Mouse (Mus musculus) midbrain, postnatal 0 days (tissue): ENCODE results near the gene Rap1a. TPM values are rescaled to one million over a fixed set of nuclear protein-coding genes. Genes with fewer than 3 reads are reported as not detected.

Source experiments
- ATAC-seq: fragments of 200-750 bp; cut with Nextera tagmentation; 2 replicates; pipeline ENCODE4 v1.8.0; 2017; ENCODE audit warnings: moderate number of reproducible peaks, mild to moderate bottlenecking, moderate TSS enrichment, moderate library complexity; ENCODE audit not compliant: low FRiP score
- DNase-seq: peaks from one replicate; pipeline ENCODE4 v3.0.0-alpha.2; 2015; ENCODE audit warnings: low spot score
- H3K27ac ChIP-seq: fragments of 300-500 bp; sonication (generic); 2 replicates; pipeline ENCODE4 v1.5.1; 2014; ENCODE audit warnings: low read depth, mild to moderate bottlenecking, low read length, mixed read lengths
- H3K27me3 ChIP-seq: fragments of 300-500 bp; sonication (generic); 2 replicates; pipeline ENCODE4 v1.6.1; 2014; ENCODE audit warnings: low read length, control low read depth, mixed read lengths; ENCODE audit not compliant: insufficient read depth
- H3K36me3 ChIP-seq: fragments of 300-500 bp; sonication (generic); 2 replicates; pipeline ENCODE4 v1.6.1; 2014; ENCODE audit warnings: low read length, control low read depth, mixed read lengths; ENCODE audit not compliant: insufficient read depth
- H3K4me1 ChIP-seq: fragments of 300-500 bp; sonication (generic); 2 replicates; pipeline ENCODE4 v1.6.1; 2014; ENCODE audit warnings: mild to moderate bottlenecking, control low read depth, antibody characterized with exemption, low read length, mixed read lengths; ENCODE audit not compliant: insufficient read depth
- H3K4me2 ChIP-seq: fragments of 300-500 bp; sonication (generic); 2 replicates; pipeline ENCODE4 v1.6.1; 2014; ENCODE audit warnings: low read depth, mild to moderate bottlenecking, low read length, mixed read lengths; ENCODE audit not compliant: poor library complexity, severe bottlenecking
- H3K4me3 ChIP-seq: fragments of 300-500 bp; sonication (generic); 2 replicates; pipeline ENCODE4 v1.5.1; 2014; ENCODE audit warnings: low read depth, mild to moderate bottlenecking, low read length, moderate library complexity
- H3K9ac ChIP-seq: fragments of 300-500 bp; sonication (generic); replicated peaks from 2 replicates; pipeline ENCODE4 v1.6.1; 2014; ENCODE audit warnings: mild to moderate bottlenecking, low read length, moderate library complexity, mixed read lengths; ENCODE audit not compliant: poor library complexity, severe bottlenecking
- H3K9me3 ChIP-seq: fragments of 300-500 bp; sonication (generic); 2 replicates; pipeline ENCODE4 v1.6.1; 2016; ENCODE audit warnings: low read length, control low read depth
- CTCF ChIP-seq: IDR thresholded peaks from 2 replicates; pipeline ENCODE4 v1.5.1; 2016; ENCODE audit warnings: antibody characterized with exemption, mild to moderate bottlenecking
- WGBS: fragments of 180-500 bp; shearing (Covaris S2); extraction: QIAGEN DNeasy Blood & Tissue Kit; methylation state at CpG from one replicate; pipeline ENCODE4 v1.1.7; 2014; 5-methylcytosine and 5-hydroxymethylcytosine counted together
- polyA plus RNA-seq: library from polyadenylated mRNA; unstranded; fragments of >200 nt; fragmentation: Nextera tagmentation; extraction: Ambion mirVana; gene quantifications from 2 replicates; pipeline ENCODE4 v1.2.1, GENCODE M21; 2015
- total RNA-seq: library from RNA; depleted of rRNA; stranded (reverse); fragments of >200 nt; gene quantifications from 2 replicates; pipeline ENCODE4 v1.2.3, GENCODE M21; 2014

The Rap1a gene
- total and polyA plus RNA-seq, 2 experiments from 2014 or later = 27.1 to 66.0 TPM

GRCm38 (mm10) chr3:105783809-105784208 is 17.3 kb downstream of the Rap1a start:
- H3K4me2 ChIP-seq = no peak overlapping the region
- no peaks in the 10 kb centered on the region for H3K27me3 ChIP-seq
- no peak for TF ChIP-seq CTCF
- no peaks in the 10 kb centered on the region for H3K9me3 ChIP-seq
- no peak for ATAC-seq
- no peak overlapping the region for H3K9ac ChIP-seq
- no peak overlapping the region for H3K27ac ChIP-seq
- WGBS = 14% methylated on average over 1 of the region's 1 CpGs
- no peaks in the 10 kb centered on the region for H3K36me3 ChIP-seq
- H3K4me3 ChIP-seq = no peak overlapping the region
- no peak for DNase-seq
- no peaks in the 10 kb centered on the region for H3K4me1 ChIP-seq

- no peaks in the 10 kb centered on the region for H3K4me1 ChIP-seq
- TF ChIP-seq CTCF = no peak
- 74% methylated on average over 7 of the region's 7 CpGs for WGBS
These were observed 18.7 kb downstream of the Rap1a start for GRCm38 (mm10) chr3:105782406-105782805.

GRCm38 (mm10) chr3:105777997-105778396 is 23.1 kb downstream of the Rap1a start:
- WGBS = 98% methylated on average over 3 of the region's 3 CpGs
- no peaks in the 10 kb centered on the region for H3K9me3 ChIP-seq

More at GRCm38 (mm10) chr3:105782406-105782805, 18.7 kb downstream of the Rap1a start:
- H3K4me2 ChIP-seq = no peak overlapping the region
- no peaks in the 10 kb centered on the region for H3K9me3 ChIP-seq
- H3K27me3 ChIP-seq = no peaks in the 10 kb centered on the region
- ATAC-seq (no peak), DNase-seq (no peak)
- H3K4me3 ChIP-seq = no peak overlapping the region
- H3K27ac ChIP-seq = no peak overlapping the region
- H3K9ac ChIP-seq = no peak overlapping the region
- H3K36me3 ChIP-seq = no peaks in the 10 kb centered on the region

GRCm38 (mm10) chr3:105774496-105774895 is 26.6 kb downstream of the Rap1a start:
- H3K9me3 ChIP-seq = no peaks in the 10 kb centered on the region
- H3K27me3 ChIP-seq = no peaks in the 10 kb centered on the region
- ATAC-seq (no peak), DNase-seq (no peak)
- no peak overlapping the region for H3K27ac ChIP-seq
- H3K36me3 ChIP-seq = no peaks in the 10 kb centered on the region
- no peak overlapping the region for H3K4me3 ChIP-seq
- TF ChIP-seq CTCF = no peak
- H3K4me2 ChIP-seq = no peak overlapping the region
- no peaks in the 10 kb centered on the region for H3K4me1 ChIP-seq
- H3K9ac ChIP-seq = no peak overlapping the region

More at GRCm38 (mm10) chr3:105777997-105778396, 23.1 kb downstream of the Rap1a start:
- no peak for TF ChIP-seq CTCF
- Histone ChIP-seq H3K9ac (no peak overlapping the region), H3K4me3 (no peak overlapping the region), H3K4me2 (no peak overlapping the region), H3K36me3 (no peaks in the 10 kb centered on the region), H3K27ac (no peak overlapping the region), H3K27me3 (no peaks in the 10 kb centered on the region), H3K4me1 (no peaks in the 10 kb centered on the region)
- ATAC-seq (no peak), DNase-seq (no peak)

GRCm38 (mm10) chr3:105771534-105771933 is 29.6 kb downstream of the Rap1a start:
- peak; percentile 54 for TF ChIP-seq CTCF
- Histone ChIP-seq H3K4me1 (no peaks in the 10 kb centered on the region), H3K9ac (no peak overlapping the region), H3K9me3 (no peaks in the 10 kb centered on the region), H3K4me2 (no peak overlapping the region), H3K27ac (no peak overlapping the region), H3K4me3 (no peak overlapping the region), H3K27me3 (no peaks in the 10 kb centered on the region), H3K36me3 (no peaks in the 10 kb centered on the region)
- ATAC-seq = no peak
- DNase-seq = no peak

GRCm38 (mm10) chr3:105770836-105771235 is 30.3 kb downstream of the Rap1a start:
- no peak overlapping the region for H3K27ac ChIP-seq
- ATAC-seq (no peak), DNase-seq (no peak)
- H3K4me1 ChIP-seq = no peaks in the 10 kb centered on the region
- no peak overlapping the region for H3K4me3 ChIP-seq
- no peak overlapping the region for H3K4me2 ChIP-seq
- no peaks in the 10 kb centered on the region for H3K27me3 ChIP-seq
- no peak for TF ChIP-seq CTCF
- no peaks in the 10 kb centered on the region for H3K36me3 ChIP-seq
- H3K9me3 ChIP-seq = no peaks in the 10 kb centered on the region
- WGBS = 85% methylated on average over 1 of the region's 1 CpGs
- H3K9ac ChIP-seq = no peak overlapping the region
